Mouse (Mus musculus): ENCODE measurements around the gene Ttc23. TPM values are rescaled to one million over a fixed set of nuclear protein-coding genes. Genes with fewer than 3 reads are reported as not detected.

Gene Ttc23
- polyA plus RNA-seq, 1 experiment: not detected

GRCm38 (mm10) chr7:67683006-67683405, 35.8 kb downstream of the Ttc23 start:
- Histone ChIP-seq H3K36me3 (ENCODE audit: control insufficient read depth) (no peaks in the 10 kb centered on the region; the same call in 1 of the 2 replicates), H3K4me3 (replicated peaks) (no peak overlapping the region), H3K9me3 (ENCODE audit: control insufficient read depth, low read length) (no peaks in the 10 kb centered on the region), H3K4me1 (ENCODE audit: control insufficient read depth) (no peaks in the 10 kb centered on the region), H3K27me3 (ENCODE audit: control insufficient read depth) (no peaks in the 10 kb centered on the region)
- TF ChIP-seq TAL1 (IDR thresholded peaks at IDR 0.05; ENCODE audit: low read length): no peak
- TF ChIP-seq GATA1 (IDR thresholded peaks at IDR 0.05; ENCODE audit: low read length): no peak

- Histone ChIP-seq H3K4me3 (replicated peaks) (no peak overlapping the region), H3K9me3 (ENCODE audit: control insufficient read depth, low read length) (no peaks in the 10 kb centered on the region), H3K36me3 (ENCODE audit: control insufficient read depth) (no peaks in the 10 kb centered on the region; the same call in 1 of the 2 replicates), H3K27me3 (ENCODE audit: control insufficient read depth) (no peaks in the 10 kb centered on the region), H3K4me1 (ENCODE audit: control insufficient read depth) (no peaks in the 10 kb centered on the region)
- TF ChIP-seq TAL1 (IDR thresholded peaks at IDR 0.05; ENCODE audit: low read length) (no peak), GATA1 (IDR thresholded peaks at IDR 0.05; ENCODE audit: low read length) (no peak)
Observed at GRCm38 (mm10) chr7:67686545-67686944, 39.3 kb downstream of the Ttc23 start.

GRCm38 (mm10) chr7:67688281-67688680, 41.1 kb downstream of the Ttc23 start:
- Histone ChIP-seq H3K27me3 (ENCODE audit: control insufficient read depth) (no peaks in the 10 kb centered on the region), H3K36me3 (ENCODE audit: control insufficient read depth) (no peaks in the 10 kb centered on the region; the same call in 1 of the 2 replicates), H3K4me3 (replicated peaks) (no peak overlapping the region), H3K4me1 (ENCODE audit: control insufficient read depth) (no peaks in the 10 kb centered on the region), H3K9me3 (ENCODE audit: control insufficient read depth, low read length) (no peaks in the 10 kb centered on the region)
- TF ChIP-seq GATA1 (IDR thresholded peaks at IDR 0.05; ENCODE audit: low read length): no peak
- no peak for TF ChIP-seq TAL1 (IDR thresholded peaks at IDR 0.05; ENCODE audit: low read length)

- TF ChIP-seq GATA1 (IDR thresholded peaks at IDR 0.05; ENCODE audit: low read length) (no peak), TAL1 (IDR thresholded peaks at IDR 0.05; ENCODE audit: low read length) (no peak)
- no peak overlapping the region for H3K4me3 ChIP-seq (replicated peaks)
Observed at GRCm38 (mm10) chr7:67689793-67690192, 42.6 kb downstream of the Ttc23 start.

GRCm38 (mm10) chr7:67691036-67691435, 43.8 kb downstream of the Ttc23 start:
- Histone ChIP-seq H3K27me3 (ENCODE audit: control insufficient read depth) (no peaks in the 10 kb centered on the region), H3K4me1 (ENCODE audit: control insufficient read depth) (no peaks in the 10 kb centered on the region), H3K9me3 (ENCODE audit: control insufficient read depth, low read length) (no peaks in the 10 kb centered on the region), H3K4me3 (replicated peaks) (no peak overlapping the region), H3K36me3 (ENCODE audit: control insufficient read depth) (no peaks in the 10 kb centered on the region)
- TF ChIP-seq GATA1 (IDR thresholded peaks at IDR 0.05; ENCODE audit: low read length): no peak
- no peak for TF ChIP-seq TAL1 (IDR thresholded peaks at IDR 0.05; ENCODE audit: low read length)

More at GRCm38 (mm10) chr7:67689793-67690192, 42.6 kb downstream of the Ttc23 start:
- H3K27me3 ChIP-seq (ENCODE audit: control insufficient read depth): no peaks in the 10 kb centered on the region
- H3K9me3 ChIP-seq (ENCODE audit: control insufficient read depth, low read length): no peaks in the 10 kb centered on the region
- H3K36me3 ChIP-seq (ENCODE audit: control insufficient read depth): no peaks in the 10 kb centered on the region; the same call in 1 of the 2 replicates
- no peaks in the 10 kb centered on the region for H3K4me1 ChIP-seq (ENCODE audit: control insufficient read depth)

- Histone ChIP-seq H3K4me3 (replicated peaks) (no peak overlapping the region), H3K27me3 (ENCODE audit: control insufficient read depth) (no peaks in the 10 kb centered on the region), H3K36me3 (ENCODE audit: control insufficient read depth) (no peaks in the 10 kb centered on the region; the same call in 1 of the 2 replicates), H3K9me3 (ENCODE audit: control insufficient read depth, low read length) (no peaks in the 10 kb centered on the region), H3K4me1 (ENCODE audit: control insufficient read depth) (no peaks in the 10 kb centered on the region)
- TF ChIP-seq GATA1 (IDR thresholded peaks at IDR 0.05; ENCODE audit: low read length) (no peak), TAL1 (IDR thresholded peaks at IDR 0.05; ENCODE audit: low read length) (no peak)
Observed at GRCm38 (mm10) chr7:67692141-67692540, 44.9 kb downstream of the Ttc23 start.

GRCm38 (mm10) chr7:67692791-67693538, 45.8 kb downstream of the Ttc23 start:
- Histone ChIP-seq H3K4me3 (replicated peaks) (no peak overlapping the region), H3K9me3 (ENCODE audit: control insufficient read depth, low read length) (no peaks in the 10 kb centered on the region), H3K27me3 (ENCODE audit: control insufficient read depth) (no peaks in the 10 kb centered on the region), H3K4me1 (ENCODE audit: control insufficient read depth) (no peaks in the 10 kb centered on the region), H3K36me3 (ENCODE audit: control insufficient read depth) (no peaks in the 10 kb centered on the region; the same call in 1 of the 2 replicates)
- TF ChIP-seq TAL1 (IDR thresholded peaks at IDR 0.05; ENCODE audit: low read length) (no peak), GATA1 (IDR thresholded peaks at IDR 0.05; ENCODE audit: low read length) (no peak)

GRCm38 (mm10) chr7:67695906-67696305, 48.7 kb downstream of the Ttc23 start:
- no peak overlapping the region for H3K4me3 ChIP-seq (replicated peaks)
- H3K9me3 ChIP-seq (ENCODE audit: control insufficient read depth, low read length): no peaks in the 10 kb centered on the region
- no peaks in the 10 kb centered on the region for H3K27me3 ChIP-seq (ENCODE audit: control insufficient read depth)
- H3K4me1 ChIP-seq (ENCODE audit: control insufficient read depth): no peaks in the 10 kb centered on the region
- no peak for TF ChIP-seq TAL1 (IDR thresholded peaks at IDR 0.05; ENCODE audit: low read length)
- TF ChIP-seq GATA1 (IDR thresholded peaks at IDR 0.05; ENCODE audit: low read length): no peak
- H3K36me3 ChIP-seq (ENCODE audit: control insufficient read depth): peaks cover 3% of the 10 kb centered on the region; the same call in 1 of the 2 replicates

- TF ChIP-seq TAL1 (IDR thresholded peaks at IDR 0.05; ENCODE audit: low read length): no peak
- Histone ChIP-seq H3K4me3 (replicated peaks) (no peak overlapping the region), H3K9me3 (ENCODE audit: control insufficient read depth, low read length) (no peaks in the 10 kb centered on the region), H3K27me3 (ENCODE audit: control insufficient read depth) (no peaks in the 10 kb centered on the region), H3K36me3 (ENCODE audit: control insufficient read depth) (peaks cover 3% of the 10 kb centered on the region; the same call in 1 of the 2 replicates), H3K4me1 (ENCODE audit: control insufficient read depth) (no peaks in the 10 kb centered on the region)
Observed at GRCm38 (mm10) chr7:67697892-67698630, 50.9 kb downstream of the Ttc23 start.
